Mouse (Mus musculus): ENCODE data around the gene Ppm1n. TPM values are rescaled to one million over a fixed set of nuclear protein-coding genes. Genes with fewer than 3 reads are reported as not detected.
A peak's percentile ranks its signal among the peaks of the same experiment; 100 is the strongest.

Ppm1n gene
- polyA plus RNA-seq, 1 experiment from 2014 or later, result 0.96 TPM

DNA sequence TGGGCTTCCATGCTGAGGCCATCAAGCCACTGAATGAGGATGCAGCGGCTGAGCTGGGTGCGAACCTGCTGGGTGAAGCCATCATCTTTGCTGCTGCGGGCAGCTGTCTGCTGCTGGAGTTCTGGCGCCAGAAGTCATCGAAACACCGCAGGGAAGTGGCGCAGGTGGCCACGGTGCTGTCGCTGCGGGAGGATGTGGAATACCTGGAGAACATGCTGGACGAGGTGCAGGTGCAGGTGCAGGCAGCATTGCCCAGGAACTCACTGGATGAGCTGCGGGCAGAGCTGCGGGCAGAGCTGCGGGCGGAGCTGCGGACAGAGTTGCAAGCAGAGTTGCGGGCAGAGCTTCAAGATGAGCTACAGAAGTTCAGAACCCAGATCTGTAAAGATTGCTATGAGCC, 24.5 kb downstream of the Ppm1n start:
- Histone ChIP-seq H3K4me1 (replicated peaks) (no peaks in the 10 kb centered on the region), H3K4me2 (no peak overlapping the region), H3K4me3 (no peak overlapping the region), H3K9me3 (no peaks in the 10 kb centered on the region), H3K27ac (replicated peaks) (no peak overlapping the region), H3K36me3 (peaks cover 24% of the 10 kb centered on the region), H3K9ac (no peak overlapping the region), H3K27me3 (no peaks in the 10 kb centered on the region)
- no peak for ATAC-seq (ENCODE audit: low FRiP score, low read depth)
- 84% methylated on average over 17 of the region's 17 CpGs for WGBS

DNA sequence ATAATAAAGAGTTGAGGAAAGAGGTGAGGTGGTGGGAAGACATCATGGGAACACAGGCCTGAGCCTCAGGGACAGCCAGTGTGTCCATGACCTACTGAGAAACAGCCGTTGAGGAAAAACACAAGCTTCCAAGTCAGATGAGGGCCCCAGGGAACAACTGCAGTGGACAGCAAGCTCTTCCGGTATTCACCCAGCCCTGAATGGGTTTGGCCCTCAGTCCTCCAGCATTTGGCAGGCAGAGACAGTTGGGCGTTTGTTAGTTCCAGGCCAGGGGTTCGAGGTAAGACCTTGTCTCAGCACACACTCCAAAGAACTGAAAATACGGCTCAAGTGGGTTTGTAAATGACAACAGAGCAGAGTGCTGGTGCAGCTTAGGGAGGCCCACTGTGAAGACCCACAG, 26.4 kb downstream of the Ppm1n start:
- ATAC-seq (ENCODE audit: low FRiP score, low read depth), result no peak
- Histone ChIP-seq H3K9me3 (no peaks in the 10 kb centered on the region), H3K4me1 (replicated peaks) (no peaks in the 10 kb centered on the region), H3K36me3 (peaks cover 12% of the 10 kb centered on the region), H3K4me3 (no peak overlapping the region), H3K9ac (no peak overlapping the region), H3K27ac (replicated peaks) (no peak overlapping the region), H3K27me3 (no peaks in the 10 kb centered on the region), H3K4me2 (no peak overlapping the region)
- WGBS, result 71% methylated on average over 5 of the region's 5 CpGs

DNA sequence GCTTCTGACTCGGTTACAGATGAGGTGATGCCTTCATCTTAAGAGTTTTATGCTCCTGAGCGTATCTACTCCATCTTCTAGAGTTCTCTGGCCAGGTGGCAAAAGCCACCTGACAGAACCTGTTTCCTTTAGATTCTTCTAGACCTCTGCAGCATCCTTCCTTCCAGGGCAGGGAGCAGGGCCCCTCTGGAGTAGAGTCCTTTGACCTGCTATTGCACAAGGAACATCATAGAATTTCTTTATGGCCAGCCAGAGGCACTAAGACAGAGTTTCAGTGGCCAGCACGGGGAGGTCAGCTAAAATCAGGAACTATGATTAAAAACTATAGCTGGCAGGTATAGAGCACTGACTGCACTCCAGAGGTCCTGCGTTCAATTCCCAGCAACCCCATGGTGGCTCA, 27.8 kb downstream of the Ppm1n start:
- H3K27ac ChIP-seq (replicated peaks), result no peak overlapping the region
- no peaks in the 10 kb centered on the region for H3K27me3 ChIP-seq
- no peaks in the 10 kb centered on the region for H3K36me3 ChIP-seq
- H3K9ac ChIP-seq, result no peak overlapping the region
- no peak overlapping the region for H3K4me3 ChIP-seq
- no peaks in the 10 kb centered on the region for H3K9me3 ChIP-seq
- no peak for ATAC-seq (ENCODE audit: low FRiP score, low read depth)
- no peaks in the 10 kb centered on the region for H3K4me1 ChIP-seq (replicated peaks)
- 87% methylated on average over 4 of the region's 4 CpGs for WGBS
- H3K4me2 ChIP-seq, result no peak overlapping the region

DNA sequence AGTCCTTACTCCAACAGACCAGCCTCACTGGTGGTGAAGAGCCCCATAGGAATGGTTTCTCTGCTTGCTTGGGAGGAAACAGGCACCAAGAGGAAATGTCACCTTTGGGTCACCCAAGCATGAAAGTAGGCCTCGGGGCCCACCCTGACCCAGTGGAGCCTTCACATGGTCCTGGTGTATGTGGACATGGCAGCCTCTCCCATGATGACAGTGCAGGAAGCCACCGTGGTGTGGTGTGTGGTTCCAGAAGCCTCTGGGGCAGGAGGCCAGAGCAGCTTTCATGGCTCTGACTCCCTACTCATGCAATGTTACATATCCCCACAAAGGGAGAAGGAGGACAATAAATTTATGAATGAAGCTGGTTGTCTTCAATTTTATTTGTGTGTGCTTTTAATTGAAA, 32.4 kb downstream of the Ppm1n start:
- Histone ChIP-seq H3K36me3 (0 out of 2 replicates have a peak, but pooled peaks cover 14% of the 10 kb centered on the region), H3K4me1 (replicated peaks) (no peaks in the 10 kb centered on the region), H3K27ac (replicated peaks) (no peak overlapping the region), H3K27me3 (no peaks in the 10 kb centered on the region), H3K4me3 (no peak overlapping the region), H3K4me2 (no peak overlapping the region), H3K9me3 (no peaks in the 10 kb centered on the region), H3K9ac (no peak overlapping the region)
- no peak for ATAC-seq (ENCODE audit: low FRiP score, low read depth)
- WGBS, result 98% methylated on average over 2 of the region's 2 CpGs

DNA sequence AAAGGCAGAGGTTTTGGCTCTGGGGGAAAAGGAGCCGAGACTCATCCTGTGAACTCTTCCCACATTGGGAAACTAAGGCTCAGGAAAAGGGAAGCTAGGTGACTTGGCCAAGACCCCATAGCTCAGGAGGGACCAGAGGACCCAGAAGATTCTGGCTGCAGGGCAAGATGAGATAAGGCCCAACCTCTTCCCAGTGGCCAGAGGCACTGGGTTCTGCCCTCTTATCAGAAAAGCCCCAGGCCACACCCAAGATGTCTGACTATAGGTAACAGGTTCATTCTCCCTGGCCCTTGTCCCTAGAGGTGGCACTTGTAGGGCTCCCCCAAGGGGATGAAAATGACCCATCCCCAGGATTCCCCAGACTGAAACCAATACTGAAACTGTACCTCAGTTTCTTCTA, 33.0 kb downstream of the Ppm1n start:
- Histone ChIP-seq H3K27me3 (no peaks in the 10 kb centered on the region), H3K9me3 (no peaks in the 10 kb centered on the region), H3K27ac (replicated peaks) (no peak overlapping the region), H3K36me3 (0 out of 2 replicates have a peak, but pooled peaks cover 14% of the 10 kb centered on the region), H3K4me2 (no peak overlapping the region), H3K4me1 (replicated peaks) (no peaks in the 10 kb centered on the region), H3K4me3 (no peak overlapping the region), H3K9ac (no peak overlapping the region)
- ATAC-seq (ENCODE audit: low FRiP score, low read depth), result no peak
- WGBS, result 97% methylated on average over 1 of the region's 1 CpGs

DNA sequence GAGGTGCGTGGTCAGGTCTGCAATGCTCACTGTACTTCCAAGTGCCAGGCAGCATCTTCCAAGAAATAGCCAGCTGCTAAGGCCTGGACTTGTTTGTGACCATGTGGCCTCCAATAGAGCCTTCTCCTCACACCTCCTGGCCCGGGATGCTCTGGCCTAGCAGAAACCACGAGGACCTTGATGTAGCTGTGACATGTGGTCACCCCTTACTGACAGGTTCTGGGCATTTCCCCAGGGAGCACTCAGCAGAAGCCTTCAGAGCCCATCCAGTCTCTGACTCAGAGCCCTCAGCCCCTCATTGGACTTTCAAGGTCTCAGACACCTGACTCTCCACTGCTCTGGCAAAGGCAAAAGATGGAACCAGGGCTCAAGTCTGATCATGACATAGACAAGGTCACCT, 34.8 kb downstream of the Ppm1n start:
- whole genome bisulfite sequencing, result 94% methylated on average over 3 of the region's 3 CpGs

DNA sequence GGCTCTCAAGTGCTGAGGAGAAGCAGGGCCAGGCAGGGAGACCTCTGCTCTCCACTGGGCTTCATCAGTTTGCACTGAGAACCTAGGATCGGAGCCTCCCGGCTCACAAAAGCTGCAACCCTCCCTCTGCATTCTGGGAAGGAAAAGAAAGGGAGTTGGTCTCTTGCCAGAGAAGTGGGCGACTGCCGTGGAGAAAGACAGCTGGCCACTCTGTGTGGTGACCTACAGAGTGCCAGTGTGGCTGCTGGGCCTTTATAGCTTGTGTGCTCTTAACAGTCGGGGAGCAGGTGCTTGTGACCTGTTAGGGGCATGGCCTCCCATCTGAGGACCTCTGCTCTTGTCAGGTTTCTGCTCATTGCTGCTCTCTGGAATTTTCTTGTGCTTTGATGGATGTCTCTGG, 36.0 kb downstream of the Ppm1n start:
- WGBS, result 62% methylated on average over 5 of the region's 5 CpGs
- H3K9ac ChIP-seq, result no peak overlapping the region
- H3K4me2 ChIP-seq, result no peak overlapping the region
- no peak overlapping the region for H3K27ac ChIP-seq (replicated peaks)
- H3K27me3 ChIP-seq, result no peaks in the 10 kb centered on the region
- H3K9me3 ChIP-seq, result no peaks in the 10 kb centered on the region
- H3K4me3 ChIP-seq, result no peak overlapping the region
- H3K4me1 ChIP-seq (replicated peaks), result peaks cover 5% of the 10 kb centered on the region; the same call in 1 of the 2 replicates
- 0 out of 2 replicates have a peak, but pooled peaks cover 14% of the 10 kb centered on the region for H3K36me3 ChIP-seq
- ATAC-seq (ENCODE audit: low FRiP score, low read depth), result no peak

More for the DNA sequence above, 34.8 kb downstream of the Ppm1n start:
- no peaks in the 10 kb centered on the region for H3K27me3 ChIP-seq
- no peak overlapping the region for H3K4me2 ChIP-seq
- ATAC-seq (ENCODE audit: low FRiP score, low read depth), result no peak
- H3K9ac ChIP-seq, result no peak overlapping the region
- no peak overlapping the region for H3K4me3 ChIP-seq
- no peaks in the 10 kb centered on the region for H3K9me3 ChIP-seq
- 0 out of 2 replicates have a peak, but pooled peaks cover 14% of the 10 kb centered on the region for H3K36me3 ChIP-seq
- H3K27ac ChIP-seq (replicated peaks), result no peak overlapping the region
- H3K4me1 ChIP-seq (replicated peaks), result no peaks in the 10 kb centered on the region

DNA sequence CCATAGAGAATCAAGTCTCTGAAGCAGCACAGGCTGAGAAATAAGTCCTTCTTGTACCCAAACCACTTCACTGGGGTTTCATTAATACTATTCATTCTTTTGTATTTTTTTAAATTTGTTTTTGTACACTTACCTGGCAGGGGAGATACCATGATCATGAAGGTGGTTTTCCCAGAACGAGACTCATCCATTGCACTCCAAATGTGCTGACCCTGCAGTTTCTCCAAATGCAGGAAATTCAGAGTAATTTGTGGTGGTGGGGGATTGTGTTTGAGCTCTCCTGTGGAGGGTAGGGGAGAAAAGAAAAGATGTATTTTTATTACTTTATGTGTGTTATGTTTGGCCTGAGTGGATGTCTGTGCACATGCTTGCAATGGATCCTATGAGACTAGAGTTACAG, 37.9 kb downstream of the Ppm1n start:
- Histone ChIP-seq H3K4me1 (replicated peaks) (peaks cover 5% of the 10 kb centered on the region; the same call in 1 of the 2 replicates), H3K4me2 (no peak overlapping the region), H3K36me3 (0 out of 2 replicates have a peak, but pooled peaks cover 14% of the 10 kb centered on the region), H3K9me3 (no peaks in the 10 kb centered on the region), H3K27me3 (no peaks in the 10 kb centered on the region), H3K27ac (replicated peaks) (no peak overlapping the region), H3K4me3 (no peak overlapping the region), H3K9ac (no peak overlapping the region)
- WGBS, result 85% methylated on average over 1 of the region's 1 CpGs
- ATAC-seq (ENCODE audit: low FRiP score, low read depth), result no peak

DNA sequence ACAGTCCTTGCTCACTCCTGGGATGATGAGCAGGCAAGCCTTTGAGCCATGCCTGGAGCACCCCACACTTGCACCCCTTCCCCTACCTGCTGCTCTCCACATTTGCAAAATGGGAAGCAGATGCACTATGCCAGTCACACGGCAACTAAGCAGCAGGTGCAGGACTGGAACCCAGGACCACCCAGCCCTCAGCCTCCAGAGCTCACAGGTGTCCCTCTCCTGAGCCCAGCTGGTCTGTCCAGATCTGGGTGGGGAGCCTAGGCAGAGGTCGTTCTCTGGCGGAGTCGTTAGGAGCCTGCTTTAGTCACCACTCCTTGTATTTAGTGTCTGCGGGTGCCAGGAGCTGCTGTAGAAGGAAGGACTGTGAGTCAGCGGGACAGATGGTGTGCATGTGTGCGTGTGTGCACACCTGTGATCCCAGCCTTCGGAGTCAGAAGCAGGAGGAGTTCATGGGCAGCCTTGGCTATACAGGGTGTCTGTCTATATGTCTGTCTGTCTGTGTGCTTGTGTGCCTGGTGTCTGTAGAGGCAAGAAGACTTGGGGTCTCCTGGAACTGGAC, 38.9 kb downstream of the Ppm1n start:
- peaks cover 11% of the 10 kb centered on the region; the same call in 1 of the 2 replicates for H3K4me1 ChIP-seq (replicated peaks)
- no peak for ATAC-seq (ENCODE audit: low FRiP score, low read depth)
- H3K4me3 ChIP-seq, result no peak overlapping the region
- 89% methylated on average over 8 of the region's 8 CpGs for WGBS
- 0 out of 2 replicates have a peak, but pooled peaks cover 10% of the 10 kb centered on the region for H3K36me3 ChIP-seq
- no peak overlapping the region for H3K9ac ChIP-seq
- H3K9me3 ChIP-seq, result no peaks in the 10 kb centered on the region
- no peak overlapping the region for H3K4me2 ChIP-seq
- H3K27ac ChIP-seq (replicated peaks), result no peak overlapping the region
- no peaks in the 10 kb centered on the region for H3K27me3 ChIP-seq

DNA sequence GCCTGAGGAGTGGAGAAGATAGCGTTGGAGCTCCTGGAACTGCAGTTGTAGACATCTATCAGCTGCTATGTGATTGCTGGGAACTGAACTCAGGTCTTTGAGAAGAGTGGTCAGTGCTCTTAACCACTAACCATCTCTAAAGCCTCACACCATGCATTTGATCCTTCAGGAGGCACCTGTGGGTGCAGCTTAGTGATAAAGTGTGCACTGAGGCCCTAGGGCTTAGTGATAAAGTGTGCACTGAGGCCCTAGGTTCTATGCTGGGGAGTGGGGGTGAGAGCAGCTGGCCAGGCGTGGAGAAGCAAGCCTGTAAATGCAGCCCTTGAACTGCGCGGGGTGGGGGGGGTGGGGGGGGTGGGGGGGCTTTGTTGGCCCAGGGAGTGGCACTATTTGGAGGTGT, 39.9 kb downstream of the Ppm1n start:
- no peak overlapping the region for H3K9ac ChIP-seq
- 70% methylated on average over 2 of the region's 4 CpGs for WGBS
- H3K36me3 ChIP-seq, result 0 out of 2 replicates have a peak, but pooled peaks cover under 1% of the 10 kb centered on the region
- no peaks in the 10 kb centered on the region for H3K27me3 ChIP-seq
- peak; percentile 5; the same call in 1 of the 2 replicates for ATAC-seq (ENCODE audit: low FRiP score, low read depth)
- H3K4me2 ChIP-seq, result no peak overlapping the region
- H3K4me1 ChIP-seq (replicated peaks), result peaks cover 12% of the 10 kb centered on the region; the same call in 1 of the 2 replicates
- no peaks in the 10 kb centered on the region for H3K9me3 ChIP-seq
- H3K4me3 ChIP-seq, result no peak overlapping the region
- H3K27ac ChIP-seq (replicated peaks), result no peak overlapping the region

DNA sequence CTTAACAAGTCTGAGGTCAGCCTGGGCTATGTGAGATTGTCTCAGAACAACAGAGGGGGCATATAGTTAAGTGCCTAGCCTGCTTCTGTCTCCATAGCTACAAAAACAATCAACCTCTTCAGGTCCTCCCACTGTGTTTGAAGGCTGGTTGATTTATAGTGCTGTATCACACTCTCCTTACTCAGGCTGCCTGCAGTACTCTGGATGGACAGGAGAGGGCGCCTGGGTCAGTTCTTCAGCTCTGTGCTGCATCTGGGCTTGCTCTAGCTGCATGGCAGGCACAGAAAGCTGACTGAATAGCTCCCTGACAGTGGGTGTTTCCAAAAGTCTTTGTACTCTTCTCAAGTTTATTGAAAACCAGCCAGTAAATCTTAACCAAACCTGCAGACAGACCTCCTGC, 40.4 kb downstream of the Ppm1n start:
- Histone ChIP-seq H3K27ac (replicated peaks) (0 out of 2 replicates have a peak overlapping the region, but pooled peaks have one; percentile 10), H3K36me3 (no peaks in the 10 kb centered on the region)
- WGBS, result 0% methylated on average over 1 of the region's 1 CpGs

DNA sequence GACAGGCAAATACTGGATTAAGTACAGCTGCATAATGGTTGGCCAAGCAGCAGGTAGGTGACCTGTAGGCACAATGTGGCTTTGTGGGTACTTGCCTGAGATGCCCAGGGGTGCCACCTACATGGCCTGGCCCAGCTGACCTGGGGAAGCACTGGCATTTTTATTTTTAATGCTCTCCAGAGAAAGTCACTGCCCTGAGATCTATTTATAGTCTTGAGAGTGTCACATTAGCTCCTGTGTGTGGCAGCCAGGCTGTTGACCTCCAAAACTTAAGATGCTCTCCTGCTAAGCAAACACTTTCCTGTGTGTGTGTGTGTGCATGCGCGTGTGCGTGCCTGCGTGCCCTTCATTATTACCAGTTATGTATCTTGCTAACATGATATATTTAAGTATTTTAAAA, 41.5 kb downstream of the Ppm1n start:
- Histone ChIP-seq H3K27me3 (no peaks in the 10 kb centered on the region), H3K4me3 (no peak overlapping the region), H3K27ac (replicated peaks) (no peak overlapping the region), H3K4me2 (no peak overlapping the region), H3K4me1 (replicated peaks) (peaks cover 12% of the 10 kb centered on the region; the same call in 1 of the 2 replicates), H3K9me3 (no peaks in the 10 kb centered on the region), H3K36me3 (no peaks in the 10 kb centered on the region), H3K9ac (no peak overlapping the region)
- 99% methylated on average over 4 of the region's 4 CpGs for WGBS
- no peak for ATAC-seq (ENCODE audit: low FRiP score, low read depth)

More for the DNA sequence above, 40.4 kb downstream of the Ppm1n start:
- H3K9ac ChIP-seq, result no peak overlapping the region
- H3K4me1 ChIP-seq (replicated peaks), result peaks cover 12% of the 10 kb centered on the region; the same call in 1 of the 2 replicates
- H3K4me2 ChIP-seq, result no peak overlapping the region
- H3K9me3 ChIP-seq, result no peaks in the 10 kb centered on the region
- H3K4me3 ChIP-seq, result no peak overlapping the region
- ATAC-seq (ENCODE audit: low FRiP score, low read depth), result peak; percentile 90
- H3K27me3 ChIP-seq, result no peaks in the 10 kb centered on the region

DNA sequence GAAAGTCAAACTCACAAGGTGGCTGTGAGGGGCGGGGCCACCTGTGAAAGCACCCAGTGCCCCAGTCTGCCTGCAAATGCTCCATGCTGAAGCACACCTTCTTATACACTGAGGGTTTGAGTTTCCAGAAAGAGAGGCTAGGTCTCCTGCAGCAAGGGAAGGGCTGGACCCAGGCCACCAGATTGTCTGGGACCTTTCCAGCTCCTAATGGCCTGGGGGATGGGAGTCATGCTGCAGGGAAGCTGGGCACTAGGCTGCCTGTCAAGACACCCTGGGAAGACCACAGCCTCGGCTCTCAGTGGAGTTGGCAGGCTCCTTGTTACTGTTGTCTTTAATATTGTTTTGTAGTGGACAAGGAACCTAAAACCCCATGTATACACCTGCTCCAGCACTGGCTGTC, 43.5 kb downstream of the Ppm1n start:
- Histone ChIP-seq H3K4me3 (no peak overlapping the region), H3K4me2 (no peak overlapping the region), H3K27ac (replicated peaks) (no peak overlapping the region), H3K9me3 (no peaks in the 10 kb centered on the region), H3K36me3 (no peaks in the 10 kb centered on the region), H3K27me3 (no peaks in the 10 kb centered on the region), H3K9ac (no peak overlapping the region), H3K4me1 (replicated peaks) (peaks cover 12% of the 10 kb centered on the region; the same call in 1 of the 2 replicates)
- no peak for ATAC-seq (ENCODE audit: low FRiP score, low read depth)
- 67% methylated on average over 2 of the region's 2 CpGs for WGBS
